Mouse (Mus musculus): ENCODE data around the gene Pcgf1. TPM values are rescaled to one million over a fixed set of nuclear protein-coding genes. Genes with fewer than 3 reads are reported as not detected.

Pcgf1 gene
- polyA plus RNA-seq, 1 experiment from 2014 or later = 42.2 TPM

GRCm38 (mm10) chr6:83087205-83087925 is 9.7 kb downstream of the Pcgf1 start:
- Histone ChIP-seq H3K36me3 (no peaks in the 10 kb centered on the region), H3K9ac (replicated peaks) (no peak overlapping the region), H3K4me2 (replicated peaks) (peak overlapping the region; percentile 18; the same call in 1 of the 2 replicates), H3K4me1 (0 out of 2 replicates have a peak, but pooled peaks cover 9% of the 10 kb centered on the region), H3K4me3 (peak overlapping the region; percentile 17; the same call in 1 of the 2 replicates), H3K27me3 (peaks cover 88% of the 10 kb centered on the region), H3K27ac (replicated peaks) (no peak overlapping the region), H3K9me3 (no peaks in the 10 kb centered on the region)
- WGBS = under 1% methylated on average over 47 of the region's 47 CpGs
- no peak for ATAC-seq (ENCODE audit: low FRiP score, low read depth)

GRCm38 (mm10) chr6:83087926-83088260 is 10.2 kb downstream of the Pcgf1 start:
- 0 out of 2 replicates have a peak, but pooled peaks cover 9% of the 10 kb centered on the region for H3K4me1 ChIP-seq
- WGBS = 5% methylated on average over 9 of the region's 9 CpGs
- peaks cover 88% of the 10 kb centered on the region for H3K27me3 ChIP-seq
- no peaks in the 10 kb centered on the region for H3K9me3 ChIP-seq
- no peak for ATAC-seq (ENCODE audit: low FRiP score, low read depth)
- no peaks in the 10 kb centered on the region for H3K36me3 ChIP-seq
- H3K4me2 ChIP-seq (replicated peaks) = 0 out of 2 replicates have a peak overlapping the region, but pooled peaks have one; percentile 18
- H3K27ac ChIP-seq (replicated peaks) = no peak overlapping the region
- no peak overlapping the region for H3K9ac ChIP-seq (replicated peaks)
- H3K4me3 ChIP-seq = peak overlapping the region; percentile 17; the same call in 1 of the 2 replicates

- ATAC-seq (ENCODE audit: low FRiP score, low read depth) = no peak
- Histone ChIP-seq H3K9ac (replicated peaks) (no peak overlapping the region), H3K4me3 (no peak overlapping the region), H3K4me1 (no peaks in the 10 kb centered on the region), H3K27ac (replicated peaks) (no peak overlapping the region), H3K27me3 (peaks cover 62% of the 10 kb centered on the region), H3K36me3 (no peaks in the 10 kb centered on the region), H3K9me3 (no peaks in the 10 kb centered on the region), H3K4me2 (replicated peaks) (no peak overlapping the region)
- WGBS = 49% methylated on average over 6 of the region's 6 CpGs
These were observed 14.9 kb downstream of the Pcgf1 start for GRCm38 (mm10) chr6:83092416-83093127.

- peaks cover 44% of the 10 kb centered on the region for H3K27me3 ChIP-seq
- H3K9ac ChIP-seq (replicated peaks) = no peak overlapping the region
- 39% methylated on average over 6 of the region's 6 CpGs for WGBS
- H3K4me2 ChIP-seq (replicated peaks) = no peak overlapping the region
- H3K4me1 ChIP-seq = no peaks in the 10 kb centered on the region
- no peaks in the 10 kb centered on the region for H3K9me3 ChIP-seq
- H3K27ac ChIP-seq (replicated peaks) = no peak overlapping the region
- H3K4me3 ChIP-seq = no peak overlapping the region
- no peak for ATAC-seq (ENCODE audit: low FRiP score, low read depth)
- no peaks in the 10 kb centered on the region for H3K36me3 ChIP-seq
These were observed 18.3 kb downstream of the Pcgf1 start for GRCm38 (mm10) chr6:83095968-83096367.

- Histone ChIP-seq H3K9me3 (no peaks in the 10 kb centered on the region), H3K27me3 (peaks cover 37% of the 10 kb centered on the region), H3K4me2 (replicated peaks) (no peak overlapping the region), H3K4me1 (peaks cover 13% of the 10 kb centered on the region), H3K4me3 (no peak overlapping the region), H3K9ac (replicated peaks) (no peak overlapping the region), H3K27ac (replicated peaks) (no peak overlapping the region), H3K36me3 (no peaks in the 10 kb centered on the region)
- ATAC-seq (ENCODE audit: low FRiP score, low read depth) = no peak
- 63% methylated on average over 2 of the region's 2 CpGs for WGBS
These were observed 20.7 kb downstream of the Pcgf1 start for GRCm38 (mm10) chr6:83098411-83098810.

- Histone ChIP-seq H3K27me3 (peaks cover 24% of the 10 kb centered on the region), H3K9ac (replicated peaks) (peak within 1 kb of the TSS; percentile 81), H3K4me2 (replicated peaks) (peak within 1 kb of the TSS; percentile 100), H3K27ac (replicated peaks) (peak within 1 kb of the TSS; percentile 81), H3K4me1 (peaks cover 14% of the 10 kb centered on the region), H3K36me3 (no peaks in the 10 kb centered on the region), H3K4me3 (peak within 1 kb of the TSS; percentile 75), H3K9me3 (no peaks in the 10 kb centered on the region)
- WGBS = 1% methylated on average over 25 of the region's 25 CpGs
- peak; percentile 84 for ATAC-seq (ENCODE audit: low FRiP score, low read depth)
These were observed 23.6 kb downstream of the Pcgf1 start, which contains the start of the genes Ccdc142 and Gm42688 for GRCm38 (mm10) chr6:83101316-83101687. Ccdc142 (plus strand) TSS chr6:83101601. Gm42688 (plus strand) TSS chr6:83101617.

- Histone ChIP-seq H3K4me2 (replicated peaks) (peak overlapping the region; percentile 100), H3K4me1 (peaks cover 14% of the 10 kb centered on the region), H3K9me3 (no peaks in the 10 kb centered on the region), H3K9ac (replicated peaks) (peak overlapping the region; percentile 81), H3K4me3 (peak overlapping the region; percentile 75), H3K27ac (replicated peaks) (peak overlapping the region; percentile 81), H3K27me3 (peaks cover 22% of the 10 kb centered on the region), H3K36me3 (0 out of 2 replicates have a peak, but pooled peaks cover 1% of the 10 kb centered on the region)
- ATAC-seq (ENCODE audit: low FRiP score, low read depth) = peak; percentile 82
- under 1% methylated on average over 74 of the region's 74 CpGs for WGBS
These were observed 24.3 kb downstream of the Pcgf1 start for GRCm38 (mm10) chr6:83101688-83102556.

GRCm38 (mm10) chr6:83103130-83103650 is 25.5 kb downstream of the Pcgf1 start:
- ATAC-seq (ENCODE audit: low FRiP score, low read depth) = no peak

GRCm38 (mm10) chr6:83104158-83104557 is 26.5 kb downstream of the Pcgf1 start:
- H3K36me3 ChIP-seq = 0 out of 2 replicates have a peak, but pooled peaks cover 6% of the 10 kb centered on the region
- H3K9me3 ChIP-seq = no peaks in the 10 kb centered on the region
- no peak overlapping the region for H3K4me2 ChIP-seq (replicated peaks)
- 72% methylated on average over 4 of the region's 4 CpGs for WGBS
- H3K4me3 ChIP-seq = no peak overlapping the region
- ATAC-seq (ENCODE audit: low FRiP score, low read depth) = no peak
- no peak overlapping the region for H3K9ac ChIP-seq (replicated peaks)
- peaks cover 22% of the 10 kb centered on the region for H3K27me3 ChIP-seq
- peaks cover 28% of the 10 kb centered on the region for H3K4me1 ChIP-seq
- no peak overlapping the region for H3K27ac ChIP-seq (replicated peaks)

More at GRCm38 (mm10) chr6:83103130-83103650, 25.5 kb downstream of the Pcgf1 start:
- H3K9ac ChIP-seq (replicated peaks) = peak overlapping the region; percentile 81; the same call in 1 of the 2 replicates
- peak overlapping the region; percentile 100 for H3K4me2 ChIP-seq (replicated peaks)
- WGBS = 45% methylated on average over 11 of the region's 11 CpGs
- H3K4me1 ChIP-seq = peaks cover 23% of the 10 kb centered on the region
- peaks cover 22% of the 10 kb centered on the region for H3K27me3 ChIP-seq
- peak overlapping the region; percentile 75; the same call in 1 of the 2 replicates for H3K4me3 ChIP-seq
- H3K36me3 ChIP-seq = 0 out of 2 replicates have a peak, but pooled peaks cover 6% of the 10 kb centered on the region
- H3K9me3 ChIP-seq = no peaks in the 10 kb centered on the region
- H3K27ac ChIP-seq (replicated peaks) = no peak overlapping the region

GRCm38 (mm10) chr6:83107566-83108400 is 30.1 kb downstream of the Pcgf1 start:
- H3K27me3 ChIP-seq = peaks cover 8% of the 10 kb centered on the region
- WGBS = 36% methylated on average over 13 of the region's 13 CpGs
- peak overlapping the region; percentile 82; the same call in 1 of the 2 replicates for H3K27ac ChIP-seq (replicated peaks)
- no peaks in the 10 kb centered on the region for H3K9me3 ChIP-seq
- H3K4me2 ChIP-seq (replicated peaks) = peak overlapping the region; percentile 87
- H3K4me3 ChIP-seq = peak overlapping the region; percentile 87
- ATAC-seq (ENCODE audit: low FRiP score, low read depth) = peak; percentile 39; the same call in 1 of the 2 replicates
- H3K36me3 ChIP-seq = 0 out of 2 replicates have a peak, but pooled peaks cover 6% of the 10 kb centered on the region
- peak overlapping the region; percentile 86 for H3K9ac ChIP-seq (replicated peaks)
- H3K4me1 ChIP-seq = peaks cover 30% of the 10 kb centered on the region
